Mouse (Mus musculus) embryonic facial prominence, embryonic 14.5 days (tissue): ENCODE results near the gene Ctrb1. TPM values are rescaled to one million over a fixed set of nuclear protein-coding genes. Genes with fewer than 3 reads are reported as not detected.

Experiments used
- ATAC-seq: fragments of 200-750 bp; cut with Nextera tagmentation; 2 replicates; pipeline ENCODE4 v1.8.0; 2017; ENCODE audit warnings: low read depth, moderate number of reproducible peaks, moderate TSS enrichment
- DNase-seq: peaks from one replicate; pipeline ENCODE4 v3.0.0-alpha.2; 2015; ENCODE audit warnings: low spot score
- H3K27ac ChIP-seq: fragments of 300-500 bp; sonication (generic); replicated peaks from 2 replicates; pipeline ENCODE4 v1.5.1; 2014; ENCODE audit warnings: low read depth, mild to moderate bottlenecking, low read length, moderate library complexity
- H3K27me3 ChIP-seq: fragments of 300-500 bp; sonication (generic); replicated peaks from 2 replicates; pipeline ENCODE4 v1.6.1; 2014; ENCODE audit warnings: low read length; ENCODE audit not compliant: control insufficient read depth, insufficient read depth
- H3K36me3 ChIP-seq: fragments of 300-500 bp; sonication (generic); 2 replicates; pipeline ENCODE4 v1.6.1; 2014; ENCODE audit warnings: low read length, mixed read lengths; ENCODE audit not compliant: control insufficient read depth, insufficient read depth
- H3K4me1 ChIP-seq: fragments of 300-500 bp; sonication (generic); 2 replicates; pipeline ENCODE4 v1.6.1; 2014; ENCODE audit warnings: antibody characterized with exemption, low read length; ENCODE audit not compliant: control insufficient read depth, insufficient read depth
- H3K4me2 ChIP-seq: fragments of 300-500 bp; sonication (generic); 2 replicates; pipeline ENCODE4 v1.6.1; 2014; ENCODE audit warnings: low read depth, mild to moderate bottlenecking, low read length, moderate library complexity, mixed read lengths
- H3K4me3 ChIP-seq: fragments of 300-500 bp; sonication (generic); 2 replicates; pipeline ENCODE4 v1.5.1; 2014; ENCODE audit warnings: low read depth, mild to moderate bottlenecking, low read length
- H3K9ac ChIP-seq: fragments of 300-500 bp; sonication (generic); 2 replicates; pipeline ENCODE4 v1.6.1; 2014; ENCODE audit warnings: low read depth, mild to moderate bottlenecking, low read length, moderate library complexity, mixed read lengths
- H3K9me3 ChIP-seq: fragments of 300-500 bp; sonication (generic); 2 replicates; pipeline ENCODE4 v1.6.1; 2016; ENCODE audit warnings: low read length; ENCODE audit not compliant: control insufficient read depth
- WGBS: fragments of 180-500 bp; shearing (Covaris S2); extraction: QIAGEN DNeasy Blood & Tissue Kit; methylation state at CpG from one replicate; pipeline ENCODE4 v1.1.7; 2014; 5-methylcytosine and 5-hydroxymethylcytosine counted together
- polyA plus RNA-seq: library from polyadenylated mRNA; unstranded; fragments of >200 nt; fragmentation: Nextera tagmentation; extraction: Ambion mirVana; gene quantifications from 2 replicates; pipeline ENCODE4 v1.2.1, GENCODE M21; 2014

The Ctrb1 gene
- polyA plus RNA-seq, 1 experiment from 2014 or later: not detected

GRCm38 (mm10) chr8:111705222-111705621 is 14.4 kb upstream of the Ctrb1 start:
- H3K27me3 ChIP-seq: no peaks in the 10 kb centered on the region
- no peak overlapping the region for H3K9ac ChIP-seq
- ATAC-seq (no peak), DNase-seq (no peak)
- H3K9me3 ChIP-seq: no peaks in the 10 kb centered on the region
- H3K27ac ChIP-seq: no peak overlapping the region
- H3K4me3 ChIP-seq: no peak overlapping the region
- H3K4me1 ChIP-seq: no peaks in the 10 kb centered on the region
- H3K36me3 ChIP-seq: peaks cover 18% of the 10 kb centered on the region
- 74% methylated on average over 2 of the region's 3 CpGs for WGBS
- H3K4me2 ChIP-seq: no peak overlapping the region

- Histone ChIP-seq H3K27ac (no peak overlapping the region), H3K27me3 (no peaks in the 10 kb centered on the region), H3K4me1 (no peaks in the 10 kb centered on the region), H3K36me3 (peaks cover 11% of the 10 kb centered on the region; the same call in 1 of the 2 replicates), H3K4me2 (no peak overlapping the region), H3K9me3 (no peaks in the 10 kb centered on the region), H3K9ac (no peak overlapping the region), H3K4me3 (no peak overlapping the region)
- WGBS: 91% methylated on average over 12 of the region's 12 CpGs
- ATAC-seq (no peak), DNase-seq (no peak)
These were observed 13.8 kb upstream of the Ctrb1 start for GRCm38 (mm10) chr8:111704585-111704984.

- no peaks in the 10 kb centered on the region for H3K36me3 ChIP-seq
- H3K4me1 ChIP-seq: no peaks in the 10 kb centered on the region
- 81% methylated on average over 9 of the region's 9 CpGs for WGBS
- no peaks in the 10 kb centered on the region for H3K27me3 ChIP-seq
- no peaks in the 10 kb centered on the region for H3K9me3 ChIP-seq
- no peak for ATAC-seq
- no peak overlapping the region for H3K4me2 ChIP-seq
- H3K4me3 ChIP-seq: no peak overlapping the region
- DNase-seq: no peak
- no peak overlapping the region for H3K9ac ChIP-seq
- no peak overlapping the region for H3K27ac ChIP-seq
These were observed 10.6 kb upstream of the Ctrb1 start for GRCm38 (mm10) chr8:111701380-111701779.

GRCm38 (mm10) chr8:111700740-111701139 is 9.9 kb upstream of the Ctrb1 start:
- 82% methylated on average over 5 of the region's 5 CpGs for WGBS
- Histone ChIP-seq H3K36me3 (no peaks in the 10 kb centered on the region), H3K27me3 (no peaks in the 10 kb centered on the region), H3K27ac (no peak overlapping the region), H3K4me2 (no peak overlapping the region), H3K4me1 (no peaks in the 10 kb centered on the region), H3K9me3 (no peaks in the 10 kb centered on the region), H3K9ac (no peak overlapping the region), H3K4me3 (no peak overlapping the region)
- DNase-seq (no peak), ATAC-seq (no peak)

DNA sequence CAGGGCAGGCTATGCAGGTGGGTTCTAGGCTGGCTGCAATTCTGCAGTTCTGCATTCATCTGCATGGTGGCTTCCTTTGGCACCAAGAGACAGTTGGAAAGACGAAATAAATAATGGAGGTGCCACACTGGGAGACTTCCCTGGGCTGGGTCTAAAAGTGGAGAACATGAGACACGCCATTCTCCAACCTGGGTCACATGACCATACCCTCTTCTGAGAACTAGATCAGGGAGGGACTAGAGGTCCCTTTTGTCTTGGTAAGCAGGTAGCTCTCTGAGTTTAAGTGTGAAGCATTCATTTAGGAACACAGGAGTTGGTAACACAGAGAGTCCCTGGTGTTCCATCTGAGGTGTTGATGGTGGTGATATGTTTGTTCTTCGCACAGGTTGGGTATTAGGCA is 9.4 kb upstream of the Ctrb1 start:
- H3K4me3 ChIP-seq: no peak overlapping the region
- no peak overlapping the region for H3K27ac ChIP-seq
- H3K9ac ChIP-seq: no peak overlapping the region
- no peaks in the 10 kb centered on the region for H3K9me3 ChIP-seq
- H3K4me1 ChIP-seq: no peaks in the 10 kb centered on the region
- H3K27me3 ChIP-seq: no peaks in the 10 kb centered on the region
- DNase-seq (no peak), ATAC-seq (no peak)
- H3K4me2 ChIP-seq: no peak overlapping the region
- WGBS: 80% methylated on average over 3 of the region's 3 CpGs
- H3K36me3 ChIP-seq: no peaks in the 10 kb centered on the region

DNA sequence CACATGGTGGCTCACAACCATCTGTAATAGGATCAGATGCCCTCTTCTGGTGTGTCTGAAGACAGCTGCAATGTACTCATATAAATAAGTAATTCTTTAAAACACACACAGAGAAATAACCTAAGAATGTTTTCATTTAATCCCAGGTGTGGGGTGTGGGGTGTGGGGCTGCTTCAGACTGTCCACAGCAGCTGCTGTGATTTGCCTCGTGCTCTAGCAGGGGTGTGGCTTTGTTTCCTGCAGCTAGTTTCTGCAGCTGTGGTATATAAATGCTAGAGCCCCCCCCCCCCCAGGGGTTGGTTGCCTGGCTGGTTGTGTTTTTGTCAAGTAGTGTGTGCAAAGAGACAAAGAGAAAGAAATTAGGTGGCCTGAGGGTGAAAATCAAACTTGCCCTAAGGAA is 8.2 kb upstream of the Ctrb1 start:
- H3K27me3 ChIP-seq: no peaks in the 10 kb centered on the region
- H3K4me1 ChIP-seq: no peaks in the 10 kb centered on the region
- no peak for DNase-seq
- no peak overlapping the region for H3K27ac ChIP-seq
- H3K4me2 ChIP-seq: no peak overlapping the region
- WGBS: 6% methylated on average over 1 of the region's 1 CpGs
- H3K36me3 ChIP-seq: no peaks in the 10 kb centered on the region
- H3K9ac ChIP-seq: no peak overlapping the region
- H3K9me3 ChIP-seq: no peaks in the 10 kb centered on the region
- no peak overlapping the region for H3K4me3 ChIP-seq
- ATAC-seq: no peak

DNA sequence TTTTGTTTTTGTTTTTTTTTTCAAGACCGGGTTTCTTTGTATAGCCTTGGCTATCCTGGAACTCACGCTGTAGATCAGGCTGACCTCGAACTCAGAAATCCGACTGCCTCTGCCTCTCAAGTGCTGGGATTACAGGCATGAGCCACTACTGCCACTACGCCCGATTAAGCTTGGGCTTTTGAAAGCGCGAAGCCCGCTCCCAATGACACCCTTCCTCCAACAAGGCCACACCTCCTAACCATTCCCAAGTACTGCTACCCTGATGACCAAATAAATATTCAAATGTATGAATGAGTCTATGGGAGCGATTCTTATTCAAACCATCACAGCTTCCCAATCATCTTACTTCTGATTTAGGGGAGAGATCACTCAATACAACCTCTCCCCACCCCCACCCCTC is 6.8 kb upstream of the Ctrb1 start:
- Histone ChIP-seq H3K9ac (no peak overlapping the region), H3K36me3 (no peaks in the 10 kb centered on the region), H3K4me3 (no peak overlapping the region), H3K4me2 (no peak overlapping the region), H3K9me3 (no peaks in the 10 kb centered on the region), H3K27ac (no peak overlapping the region), H3K4me1 (no peaks in the 10 kb centered on the region), H3K27me3 (no peaks in the 10 kb centered on the region)
- ATAC-seq (no peak), DNase-seq (no peak)
- WGBS: 83% methylated on average over 10 of the region's 10 CpGs

- no peak overlapping the region for H3K9ac ChIP-seq
- H3K4me2 ChIP-seq: no peak overlapping the region
- H3K4me1 ChIP-seq: no peaks in the 10 kb centered on the region
- WGBS: 54% methylated on average over 7 of the region's 7 CpGs
- H3K27ac ChIP-seq: no peak overlapping the region
- H3K9me3 ChIP-seq: no peaks in the 10 kb centered on the region
- no peaks in the 10 kb centered on the region for H3K27me3 ChIP-seq
- no peak overlapping the region for H3K4me3 ChIP-seq
- no peak for DNase-seq
- no peaks in the 10 kb centered on the region for H3K36me3 ChIP-seq
- no peak for ATAC-seq
These were observed 4.6 kb upstream of the Ctrb1 start for GRCm38 (mm10) chr8:111695441-111695840.

- no peak overlapping the region for H3K9ac ChIP-seq
- H3K27ac ChIP-seq: no peak overlapping the region
- H3K4me1 ChIP-seq: no peaks in the 10 kb centered on the region
- no peak overlapping the region for H3K4me2 ChIP-seq
- H3K27me3 ChIP-seq: no peaks in the 10 kb centered on the region
- ATAC-seq (peak; percentile 92), DNase-seq (peak; percentile 74)
- no peaks in the 10 kb centered on the region for H3K36me3 ChIP-seq
- 32% methylated on average over 6 of the region's 6 CpGs for WGBS
- no peak overlapping the region for H3K4me3 ChIP-seq
- no peaks in the 10 kb centered on the region for H3K9me3 ChIP-seq
These were observed 2.5 kb upstream of the Ctrb1 start for GRCm38 (mm10) chr8:111693261-111693741.
